ENCODE assay signal across 7 mouse cellular contexts in the genomic region with DNA sequence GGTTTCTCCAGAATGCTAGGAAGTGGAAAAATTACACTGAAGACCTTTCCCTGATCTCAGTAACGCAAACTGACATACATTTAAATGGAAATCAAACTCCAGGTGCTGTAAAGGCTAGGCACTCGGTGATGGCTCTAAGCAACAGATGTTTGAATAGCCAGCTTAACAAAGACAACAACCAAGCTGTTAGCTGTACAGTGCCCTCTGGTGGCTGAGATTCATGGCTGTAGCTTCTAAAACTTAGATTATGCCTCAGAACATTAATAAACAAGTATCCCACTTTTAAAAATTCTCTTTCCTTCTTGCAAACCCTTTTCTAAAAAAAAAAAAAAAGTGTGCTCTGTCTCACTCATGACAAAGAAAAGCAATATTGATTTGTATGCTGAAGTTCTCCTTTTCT.
DNase-seq lines count a peak whose midpoint lies in the region; ATAC-seq and TF ChIP-seq lines count a peak whose summit lies in the region.

No protein-coding gene starts in this region.

- peaks cover 23% of the 10 kb centered on the region for H3K4me1 ChIP-seq in midbrain, embryonic 10.5 days
- 0 out of 2 replicates have a peak, but pooled peaks cover 7% of the 10 kb centered on the region for H3K4me1 ChIP-seq in midbrain, embryonic 13.5 days (replicated peaks)
- H3K4me1 ChIP-seq in embryonic fibroblast, embryonic 13.5 days (ENCODE audit: control insufficient read depth, insufficient read depth, low read length): peaks cover 3% of the 10 kb centered on the region
- no peaks in the 10 kb centered on the region for H3K4me1 ChIP-seq in intestine, embryonic 15.5 days (replicated peaks)

- H3K9ac ChIP-seq in midbrain, embryonic 13.5 days (replicated peaks): no peak overlapping the region
- H3K9ac ChIP-seq in intestine, embryonic 15.5 days: no peak overlapping the region

- no peak for ATAC-seq in midbrain, embryonic 13.5 days
- peak; percentile 43; the same call in 1 of the 2 replicates for ATAC-seq in intestine, embryonic 15.5 days

- peaks cover 34% of the 10 kb centered on the region for H3K27me3 ChIP-seq in midbrain, embryonic 10.5 days (ENCODE audit: low read depth, poor library complexity, severe bottlenecking)
- H3K27me3 ChIP-seq in midbrain, embryonic 13.5 days: no peaks in the 10 kb centered on the region
- H3K27me3 ChIP-seq in intestine, embryonic 15.5 days (replicated peaks): no peaks in the 10 kb centered on the region

- H3K4me2 ChIP-seq in midbrain, embryonic 13.5 days (replicated peaks): no peak overlapping the region
- H3K4me2 ChIP-seq in intestine, embryonic 15.5 days (replicated peaks): no peak overlapping the region

- TF ChIP-seq POLR2A in embryonic fibroblast, embryonic 13.5 days (IDR thresholded peaks at IDR 0.05; ENCODE audit: low read depth, low read length): no peak

- TF ChIP-seq CTCF in embryonic fibroblast, embryonic 13.5 days (IDR thresholded peaks at IDR 0.05; ENCODE audit: borderline replicate concordance, insufficient read depth, low read length): 0 out of 2 replicates have a peak, but pooled peaks have one; percentile 10

- H3K4me3 ChIP-seq in midbrain, embryonic 10.5 days: no peak overlapping the region
- H3K4me3 ChIP-seq in midbrain, embryonic 13.5 days (replicated peaks): no peak overlapping the region
- H3K4me3 ChIP-seq in embryonic fibroblast, embryonic 13.5 days (ENCODE audit: insufficient read depth, low read length): no peak overlapping the region
- H3K4me3 ChIP-seq in intestine, embryonic 15.5 days (replicated peaks): no peak overlapping the region

- peak; percentile 51 for DNase-seq in midbrain, embryonic 10.5 days (ENCODE audit: low spot score)
- DNase-seq in adrenal gland, adult 2 months: peak; percentile 15
- peak; percentile 5 to 34 for DNase-seq in lung, adult 18-20 months
- peak; percentile 21 for DNase-seq in skeletal muscle tissue, adult 2 months (ENCODE audit: low read depth, low spot score)

- no peaks in the 10 kb centered on the region for H3K9me3 ChIP-seq in midbrain, embryonic 10.5 days (replicated peaks)
- no peaks in the 10 kb centered on the region for H3K9me3 ChIP-seq in midbrain, embryonic 13.5 days
- H3K9me3 ChIP-seq in intestine, embryonic 15.5 days: no peaks in the 10 kb centered on the region

- WGBS in midbrain, embryonic 10.5 days: 11% methylated on average over 2 of the region's 2 CpGs
- WGBS in midbrain, embryonic 13.5 days: 8% methylated on average over 2 of the region's 2 CpGs
- WGBS in intestine, embryonic 15.5 days: 15% methylated on average over 2 of the region's 2 CpGs

- no peaks in the 10 kb centered on the region for H3K36me3 ChIP-seq in midbrain, embryonic 10.5 days
- H3K36me3 ChIP-seq in midbrain, embryonic 13.5 days: no peaks in the 10 kb centered on the region
- no peaks in the 10 kb centered on the region for H3K36me3 ChIP-seq in intestine, embryonic 15.5 days

- H3K27ac ChIP-seq in midbrain, embryonic 10.5 days (replicated peaks): no peak overlapping the region
- no peak overlapping the region for H3K27ac ChIP-seq in midbrain, embryonic 13.5 days
- H3K27ac ChIP-seq in embryonic fibroblast, embryonic 13.5 days (ENCODE audit: insufficient read depth, low read length): no peak overlapping the region
- H3K27ac ChIP-seq in intestine, embryonic 15.5 days: no peak overlapping the region
